Mouse (Mus musculus) hindbrain, embryonic 12.5 days (tissue): ENCODE measurements around the gene Rps27l. TPM values are rescaled to one million over a fixed set of nuclear protein-coding genes. Genes with fewer than 3 reads are reported as not detected.

Experiments
- ATAC-seq: fragments of 200-750 bp; cut with Nextera tagmentation; 2 replicates; pipeline ENCODE4 v1.8.0; 2017; ENCODE audit warnings: moderate TSS enrichment; ENCODE audit not compliant: low FRiP score
- H3K27ac ChIP-seq: fragments of 300-500 bp; sonication (generic); 2 replicates; pipeline ENCODE4 v1.5.1; 2016; ENCODE audit warnings: mild to moderate bottlenecking
- H3K27me3 ChIP-seq: fragments of 300-500 bp; sonication (generic); 2 replicates; pipeline ENCODE4 v1.6.1; 2016; ENCODE audit warnings: mild to moderate bottlenecking
- H3K36me3 ChIP-seq: fragments of 300-500 bp; sonication (generic); 2 replicates; pipeline ENCODE4 v1.6.1; 2016; ENCODE audit warnings: mild to moderate bottlenecking
- H3K4me1 ChIP-seq: fragments of 300-500 bp; sonication (generic); 2 replicates; pipeline ENCODE4 v1.6.1; 2016
- H3K4me2 ChIP-seq: fragments of 300-500 bp; sonication (generic); replicated peaks from 2 replicates; pipeline ENCODE4 v1.6.1; 2016; ENCODE audit warnings: mild to moderate bottlenecking
- H3K4me3 ChIP-seq: fragments of 300-500 bp; sonication (generic); 2 replicates; pipeline ENCODE4 v1.5.1; 2016; ENCODE audit warnings: mild to moderate bottlenecking
- H3K9ac ChIP-seq: fragments of 300-500 bp; sonication (generic); 2 replicates; pipeline ENCODE4 v1.6.1; 2016; ENCODE audit warnings: mild to moderate bottlenecking, moderate library complexity
- H3K9me3 ChIP-seq: fragments of 300-500 bp; sonication (generic); replicated peaks from 2 replicates; pipeline ENCODE4 v1.6.1; 2016; ENCODE audit warnings: mild to moderate bottlenecking
- WGBS: fragments of 180-500 bp; shearing (Covaris S2); methylation state at CpG from one replicate; pipeline ENCODE4 v1.1.7; 2016; 5-methylcytosine and 5-hydroxymethylcytosine counted together
- polyA plus RNA-seq: library from polyadenylated mRNA; unstranded; fragments of >200 nt; fragmentation: Nextera tagmentation; extraction: Ambion mirVana; gene quantifications from 2 replicates; pipeline ENCODE4 v1.2.1, GENCODE M21; 2016

The Rps27l gene
- polyA plus RNA-seq, 1 experiment from 2014 or later = 466 TPM

GRCm38 (mm10) chr9:66914540-66914939, 31.3 kb upstream of the Rps27l start:
- WGBS = 92% methylated on average over 3 of the region's 3 CpGs
- H3K4me2 ChIP-seq = no peak overlapping the region
- no peak overlapping the region for H3K4me3 ChIP-seq
- H3K27me3 ChIP-seq = no peaks in the 10 kb centered on the region
- no peaks in the 10 kb centered on the region for H3K9me3 ChIP-seq
- peaks cover 3% of the 10 kb centered on the region; the same call in 1 of the 2 replicates for H3K36me3 ChIP-seq
- no peak overlapping the region for H3K9ac ChIP-seq
- H3K27ac ChIP-seq = no peak overlapping the region
- no peak for ATAC-seq
- H3K4me1 ChIP-seq = peaks cover 22% of the 10 kb centered on the region

DNA sequence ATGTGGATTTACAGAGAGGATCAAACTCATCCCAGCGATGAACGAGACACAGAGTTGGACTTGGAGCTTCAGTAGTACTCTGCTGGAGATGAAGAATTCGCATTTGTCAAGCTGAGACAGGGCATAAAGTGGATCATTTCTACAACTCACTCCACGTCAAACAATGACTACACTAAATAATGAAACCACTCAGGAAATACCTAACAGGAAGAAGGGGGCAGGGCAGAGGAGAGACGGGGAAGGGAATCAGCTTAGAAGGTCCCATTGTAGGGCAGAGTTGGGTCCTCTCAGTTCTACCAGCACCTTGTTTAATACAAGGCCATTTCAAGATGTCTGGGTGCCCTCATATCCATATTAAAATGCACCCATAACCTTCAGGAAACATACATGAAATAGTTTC, 30.5 kb upstream of the Rps27l start:
- H3K9me3 ChIP-seq = no peaks in the 10 kb centered on the region
- no peaks in the 10 kb centered on the region for H3K27me3 ChIP-seq
- no peak overlapping the region for H3K4me2 ChIP-seq
- no peak overlapping the region for H3K27ac ChIP-seq
- WGBS = 86% methylated on average over 5 of the region's 5 CpGs
- no peak for ATAC-seq
- H3K9ac ChIP-seq = no peak overlapping the region
- H3K4me1 ChIP-seq = peaks cover 24% of the 10 kb centered on the region
- peaks cover 3% of the 10 kb centered on the region; the same call in 1 of the 2 replicates for H3K36me3 ChIP-seq
- no peak overlapping the region for H3K4me3 ChIP-seq

DNA sequence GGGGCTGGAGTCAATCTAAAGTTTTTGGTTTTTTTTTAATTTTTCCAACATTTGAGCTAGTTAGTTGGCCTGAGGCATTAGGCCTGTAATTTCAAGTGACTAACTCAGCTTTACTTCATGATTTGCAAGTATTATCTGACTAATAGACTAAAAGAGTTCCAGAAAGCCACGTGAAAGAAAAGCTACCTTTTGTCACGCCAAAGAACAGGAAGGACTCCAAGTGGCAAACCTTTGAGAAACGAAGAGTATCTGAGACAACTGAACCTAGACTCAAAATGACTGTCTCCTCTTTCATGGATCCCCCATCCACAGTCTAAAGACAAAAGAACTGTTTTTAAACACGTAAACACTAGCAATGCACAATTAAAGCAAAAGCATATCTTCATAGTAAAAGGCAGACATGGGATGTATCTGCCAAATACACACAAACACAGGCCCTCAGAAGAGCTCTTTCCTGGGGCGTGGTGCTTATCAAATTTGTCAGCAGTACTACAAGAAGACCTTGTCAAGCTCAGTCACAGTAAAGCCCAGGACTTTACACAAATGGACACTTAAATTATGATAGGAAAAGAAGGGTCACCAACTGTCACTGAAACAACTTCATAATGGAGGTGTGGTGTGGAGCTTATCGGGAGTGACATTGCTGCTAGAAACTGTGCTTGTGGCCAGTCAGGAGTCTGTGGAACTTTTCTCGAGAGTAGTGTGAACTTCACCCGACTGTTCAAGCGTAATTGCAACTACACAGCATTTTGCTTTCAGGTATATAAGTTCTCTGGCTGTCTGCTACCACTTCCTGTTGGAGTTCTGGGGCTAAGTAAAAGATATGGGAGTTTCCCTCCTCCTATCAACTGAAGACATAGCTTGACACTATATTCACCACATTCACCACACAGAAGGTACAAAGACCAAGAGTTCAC, 29.8 kb upstream of the Rps27l start:
- H3K27ac ChIP-seq = no peak overlapping the region
- no peak overlapping the region for H3K4me2 ChIP-seq
- peaks cover 24% of the 10 kb centered on the region for H3K4me1 ChIP-seq
- ATAC-seq = no peak
- WGBS = 87% methylated on average over 9 of the region's 9 CpGs
- H3K9me3 ChIP-seq = no peaks in the 10 kb centered on the region
- no peak overlapping the region for H3K9ac ChIP-seq
- no peak overlapping the region for H3K4me3 ChIP-seq
- no peaks in the 10 kb centered on the region for H3K27me3 ChIP-seq
- H3K36me3 ChIP-seq = peaks cover 3% of the 10 kb centered on the region; the same call in 1 of the 2 replicates

DNA sequence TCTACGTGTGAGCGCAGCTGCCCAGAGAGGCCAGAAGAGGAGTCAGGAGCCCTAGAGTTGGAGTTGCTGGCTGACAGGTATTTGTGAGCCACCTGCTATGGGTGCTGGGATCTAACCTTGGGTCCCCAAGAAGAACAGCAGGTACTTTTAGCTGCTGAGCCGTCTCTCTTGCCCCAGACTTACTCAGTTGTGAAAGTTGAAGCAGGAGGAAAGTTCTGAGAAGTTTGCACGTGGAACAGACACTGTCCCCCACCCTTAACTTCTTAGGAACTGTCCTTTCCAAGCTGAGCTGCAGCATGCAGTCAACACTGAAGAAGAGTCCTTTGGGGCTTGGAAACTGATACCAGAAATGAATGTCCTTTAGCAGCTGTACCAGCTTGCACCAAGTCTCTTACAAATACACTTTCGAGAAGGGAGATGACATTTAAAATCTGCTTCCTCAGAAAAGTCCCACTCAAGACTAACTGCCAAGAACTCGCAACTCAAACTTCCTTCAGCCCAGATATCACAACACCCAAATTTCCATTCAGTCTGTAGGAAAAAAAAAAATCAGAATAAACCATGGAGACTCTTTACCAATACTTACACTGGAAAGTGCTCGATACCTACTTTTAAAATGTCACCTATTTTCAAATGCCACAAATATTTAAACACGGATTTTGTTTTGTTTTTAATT, 28.5 kb upstream of the Rps27l start:
- Histone ChIP-seq H3K9ac (no peak overlapping the region), H3K27ac (no peak overlapping the region), H3K4me2 (no peak overlapping the region), H3K9me3 (no peaks in the 10 kb centered on the region), H3K27me3 (no peaks in the 10 kb centered on the region), H3K4me3 (no peak overlapping the region), H3K36me3 (peaks cover 3% of the 10 kb centered on the region; the same call in 1 of the 2 replicates), H3K4me1 (peaks cover 20% of the 10 kb centered on the region)
- no peak for ATAC-seq
- 91% methylated on average over 8 of the region's 8 CpGs for WGBS

DNA sequence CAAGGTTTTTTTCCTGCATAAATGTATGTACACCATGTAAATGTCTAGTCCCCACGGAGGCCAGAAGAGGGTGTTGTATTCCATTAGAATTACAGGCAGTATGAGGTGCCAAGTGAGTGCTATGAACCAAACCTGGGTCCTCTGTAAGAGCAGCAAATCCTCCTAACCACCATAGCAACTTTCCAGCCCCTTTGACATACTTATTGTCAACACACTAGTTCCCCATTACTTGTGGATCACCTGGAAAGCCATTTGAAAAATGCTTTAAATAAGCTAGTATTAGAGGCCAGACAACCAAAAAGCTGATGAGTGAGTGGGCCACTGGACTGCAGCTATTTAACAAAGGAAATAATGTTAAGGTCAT, 28.0 kb upstream of the Rps27l start:
- peak overlapping the region; percentile 82 for H3K4me2 ChIP-seq
- no peaks in the 10 kb centered on the region for H3K9me3 ChIP-seq
- H3K36me3 ChIP-seq = peaks cover 3% of the 10 kb centered on the region; the same call in 1 of the 2 replicates
- 74% methylated on average over 1 of the region's 1 CpGs for WGBS
- ATAC-seq = no peak
- peaks cover 15% of the 10 kb centered on the region for H3K4me1 ChIP-seq
- H3K4me3 ChIP-seq = 0 out of 2 replicates have a peak overlapping the region, but pooled peaks have one; percentile 91
- H3K9ac ChIP-seq = no peak overlapping the region
- H3K27me3 ChIP-seq = no peaks in the 10 kb centered on the region
- H3K27ac ChIP-seq = no peak overlapping the region

DNA sequence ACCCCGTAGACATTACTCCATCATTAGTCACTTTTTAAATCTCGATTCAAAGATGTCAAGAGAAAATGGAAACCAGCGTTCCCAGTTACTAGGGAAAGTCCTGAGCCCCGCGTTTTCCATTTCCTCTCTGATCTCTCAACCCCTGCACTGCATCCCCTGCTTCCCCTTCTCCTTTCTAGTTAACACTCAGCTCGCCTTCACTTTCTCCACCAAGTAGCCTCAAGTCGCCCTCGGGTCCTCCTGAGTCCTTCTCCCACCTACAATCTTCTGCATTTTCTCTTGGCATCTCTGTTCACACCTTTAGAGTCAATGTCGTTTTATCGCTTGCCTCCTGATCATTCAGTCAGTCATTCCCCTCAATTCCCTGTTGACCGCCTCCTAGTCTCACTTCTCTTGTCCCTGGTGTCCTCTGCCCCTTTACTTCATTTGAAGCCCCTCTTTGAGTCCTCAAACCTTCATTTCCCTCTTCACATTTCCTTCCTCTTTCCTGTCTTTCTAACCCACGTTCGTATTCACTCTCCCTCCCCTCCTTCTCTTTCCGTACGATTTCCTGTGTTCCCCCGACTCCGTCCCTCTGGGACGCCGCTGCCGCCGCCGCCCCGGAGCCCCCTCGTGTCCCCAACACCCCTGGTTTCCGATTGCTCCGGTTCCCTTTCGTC, 27.1 kb upstream of the Rps27l start:
- H3K4me2 ChIP-seq = peak overlapping the region; percentile 82
- H3K4me1 ChIP-seq = peaks cover 14% of the 10 kb centered on the region
- peaks cover 3% of the 10 kb centered on the region; the same call in 1 of the 2 replicates for H3K36me3 ChIP-seq
- peak overlapping the region; percentile 91 for H3K4me3 ChIP-seq
- peak overlapping the region; percentile 92 for H3K27ac ChIP-seq
- no peaks in the 10 kb centered on the region for H3K27me3 ChIP-seq
- H3K9me3 ChIP-seq = no peaks in the 10 kb centered on the region
- peak overlapping the region; percentile 95 for H3K9ac ChIP-seq
- WGBS = 3% methylated on average over 27 of the region's 27 CpGs
- ATAC-seq = no peak

DNA sequence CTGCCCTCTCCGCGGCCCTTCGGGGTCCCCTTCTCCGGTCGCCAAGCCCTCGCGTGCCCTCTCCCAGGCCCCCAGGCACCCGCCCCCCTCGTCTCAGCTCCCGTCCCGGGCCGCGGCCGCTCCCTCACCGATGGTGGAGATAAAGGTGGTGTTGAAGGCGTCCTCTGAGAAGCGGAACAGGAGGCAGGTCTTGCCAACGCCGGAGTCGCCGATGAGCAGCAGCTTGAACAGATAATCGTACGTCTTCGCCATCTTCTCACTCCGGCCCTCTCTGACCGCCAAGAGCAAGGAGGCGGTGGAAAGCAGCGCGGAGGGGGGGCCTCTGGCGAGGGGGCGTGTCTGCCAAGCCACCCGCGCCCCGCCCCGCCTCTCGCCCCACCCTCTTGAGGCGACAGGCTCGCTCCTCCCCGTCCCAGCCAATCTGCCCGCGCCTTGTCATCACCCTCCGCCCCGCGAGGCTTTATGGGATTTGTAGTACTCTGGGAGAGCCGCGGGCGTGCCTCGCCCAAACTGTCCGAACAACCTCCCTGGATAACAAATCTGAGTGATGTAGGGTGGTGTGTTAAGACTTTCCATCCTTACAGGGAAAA, 26.4 kb upstream of the Rps27l start, which contains the start of gene Rab8b:
Rab8b (minus strand) TSS at position 306 of the 590 bp plus-strand sequence.
- WGBS = under 1% methylated on average over 40 of the region's 49 CpGs

DNA sequence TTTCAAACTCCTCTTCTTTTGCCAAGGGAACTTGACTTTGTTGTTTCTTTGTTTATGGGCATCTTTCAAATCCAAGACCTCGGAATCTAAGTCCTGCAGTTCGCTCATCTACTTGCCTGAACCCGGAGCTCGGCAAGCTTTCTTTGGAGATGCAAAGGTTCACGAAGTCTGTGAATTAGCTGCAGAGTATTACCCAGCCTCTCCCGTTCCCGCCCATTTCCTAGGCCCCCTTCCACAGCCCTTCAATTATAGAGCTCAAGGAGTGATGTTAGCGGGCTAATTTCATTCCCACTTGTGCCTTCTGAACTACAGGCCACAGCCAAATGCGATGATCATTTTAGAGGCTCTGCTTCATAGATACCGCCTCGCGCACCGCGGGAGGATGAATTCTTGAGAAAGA, 25.9 kb upstream of the Rps27l start:
- H3K4me2 ChIP-seq = peak overlapping the region; percentile 82
- H3K9ac ChIP-seq = peak overlapping the region; percentile 46
- H3K27me3 ChIP-seq = no peaks in the 10 kb centered on the region
- peak; percentile 62 for ATAC-seq
- peaks cover 12% of the 10 kb centered on the region for H3K4me1 ChIP-seq
- H3K27ac ChIP-seq = peak overlapping the region; percentile 70
- H3K4me3 ChIP-seq = peak overlapping the region; percentile 91
- WGBS = under 1% methylated on average over 14 of the region's 14 CpGs
- H3K9me3 ChIP-seq = no peaks in the 10 kb centered on the region
- peaks cover 3% of the 10 kb centered on the region; the same call in 1 of the 2 replicates for H3K36me3 ChIP-seq

More for the DNA sequence above, 26.4 kb upstream of the Rps27l start, which contains the start of gene Rab8b:
- Histone ChIP-seq H3K9me3 (no peaks in the 10 kb centered on the region), H3K4me2 (peak within 1 kb of the TSS; percentile 82), H3K4me1 (peaks cover 12% of the 10 kb centered on the region), H3K27ac (peak within 1 kb of the TSS; percentile 92), H3K36me3 (peaks cover 3% of the 10 kb centered on the region; the same call in 1 of the 2 replicates), H3K4me3 (peak within 1 kb of the TSS; percentile 91), H3K9ac (peak within 1 kb of the TSS; percentile 95), H3K27me3 (no peaks in the 10 kb centered on the region)
- peak; percentile 98 for ATAC-seq

GRCm38 (mm10) chr9:66920488-66921279, 25.2 kb upstream of the Rps27l start:
- no peaks in the 10 kb centered on the region for H3K27me3 ChIP-seq
- no peak overlapping the region for H3K9ac ChIP-seq
- WGBS = 12% methylated on average over 6 of the region's 6 CpGs
- H3K4me2 ChIP-seq = peak overlapping the region; percentile 82
- peak overlapping the region; percentile 91 for H3K4me3 ChIP-seq
- no peaks in the 10 kb centered on the region for H3K9me3 ChIP-seq
- peaks cover 12% of the 10 kb centered on the region for H3K4me1 ChIP-seq
- ATAC-seq = no peak
- 0 out of 2 replicates have a peak, but pooled peaks cover 3% of the 10 kb centered on the region for H3K36me3 ChIP-seq
- H3K27ac ChIP-seq = no peak overlapping the region

GRCm38 (mm10) chr9:66922076-66922475, 23.8 kb upstream of the Rps27l start:
- 0 out of 2 replicates have a peak, but pooled peaks cover 3% of the 10 kb centered on the region for H3K36me3 ChIP-seq
- ATAC-seq = no peak
- no peak overlapping the region for H3K4me2 ChIP-seq
- no peak overlapping the region for H3K9ac ChIP-seq
- no peak overlapping the region for H3K4me3 ChIP-seq
- H3K27ac ChIP-seq = no peak overlapping the region
- peaks cover 12% of the 10 kb centered on the region for H3K4me1 ChIP-seq
- WGBS = 90% methylated on average over 1 of the region's 1 CpGs
- no peaks in the 10 kb centered on the region for H3K9me3 ChIP-seq
- H3K27me3 ChIP-seq = no peaks in the 10 kb centered on the region

DNA sequence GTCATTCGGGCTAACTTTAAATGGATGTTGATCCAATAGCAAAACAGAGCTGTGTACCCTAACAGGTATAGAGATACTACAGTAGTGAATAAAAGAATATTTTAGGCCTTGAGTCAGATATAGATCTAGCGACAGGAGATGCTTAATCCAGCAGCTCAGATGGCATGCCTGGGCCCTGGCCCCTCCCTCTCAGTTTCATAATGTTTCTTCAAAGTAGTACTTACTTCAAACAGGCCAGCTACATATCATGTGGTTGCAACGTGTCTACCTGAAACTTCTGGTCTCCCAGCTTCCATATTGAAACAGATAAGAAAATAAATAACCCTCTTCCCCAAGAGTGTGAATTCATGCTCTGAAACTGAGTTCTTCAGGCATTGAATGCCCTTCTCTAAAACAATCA, 20.0 kb upstream of the Rps27l start:
- ATAC-seq = no peak
- no peaks in the 10 kb centered on the region for H3K9me3 ChIP-seq
- no peak overlapping the region for H3K9ac ChIP-seq
- 80% methylated on average over 3 of the region's 3 CpGs for WGBS
- H3K36me3 ChIP-seq = no peaks in the 10 kb centered on the region
- H3K27me3 ChIP-seq = no peaks in the 10 kb centered on the region
- H3K4me2 ChIP-seq = no peak overlapping the region
- no peak overlapping the region for H3K27ac ChIP-seq
- H3K4me3 ChIP-seq = no peak overlapping the region
- no peaks in the 10 kb centered on the region for H3K4me1 ChIP-seq
